Mouse (Mus musculus): ENCODE data around the gene Tmtc2. TPM values are rescaled to one million over a fixed set of nuclear protein-coding genes. Genes with fewer than 3 reads are reported as not detected.
A peak's percentile ranks its signal among the peaks of the same experiment; 100 is the strongest.

The Tmtc2 gene
- total and polyA plus RNA-seq, 3 experiments: 0.85 to 7.4 (median 3.3) TPM

DNA sequence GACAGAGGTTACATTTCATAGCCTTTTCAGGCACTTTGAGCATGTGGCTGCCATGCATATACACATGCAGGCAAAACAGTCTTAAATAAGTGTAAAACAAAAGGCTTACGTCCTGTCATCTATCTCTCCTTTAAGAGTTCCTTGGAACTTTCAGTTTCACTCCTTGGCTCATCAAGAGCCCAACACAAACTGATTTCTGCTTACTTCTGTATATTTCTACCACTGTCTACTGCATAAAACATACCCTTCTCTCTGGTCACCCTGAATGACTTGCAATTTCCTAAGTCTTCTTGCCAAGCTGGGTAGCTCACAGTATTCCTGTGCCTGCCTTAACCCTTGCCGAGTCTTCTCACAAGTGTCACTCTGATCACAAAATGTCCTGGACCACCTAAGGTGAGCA is 26.2 kb downstream of the Tmtc2 start:
- no peak for DNase-seq

GRCm38 (mm10) chr10:105544004-105545003 is 29.9 kb downstream of the Tmtc2 start:
- DNase-seq: no peak

DNA sequence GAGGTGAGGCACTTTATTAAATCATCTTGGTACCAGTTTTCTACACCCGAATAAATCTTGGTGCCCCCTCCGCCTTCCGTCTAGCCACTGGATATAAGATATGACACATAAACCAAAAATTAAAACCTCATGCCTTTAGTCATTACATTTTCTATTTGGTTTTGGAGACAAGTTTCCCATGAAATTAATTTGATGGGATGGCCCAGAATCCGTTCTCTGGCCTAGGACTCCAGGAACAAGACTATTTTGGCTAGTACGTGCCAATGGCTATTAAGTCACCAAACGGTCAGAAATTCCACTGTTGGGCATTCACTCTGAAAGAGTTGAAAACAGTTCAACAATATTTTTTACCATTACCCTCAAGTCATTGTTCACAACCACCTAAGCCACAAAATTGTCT is 32.2 kb downstream of the Tmtc2 start:
- no peak for DNase-seq

DNA sequence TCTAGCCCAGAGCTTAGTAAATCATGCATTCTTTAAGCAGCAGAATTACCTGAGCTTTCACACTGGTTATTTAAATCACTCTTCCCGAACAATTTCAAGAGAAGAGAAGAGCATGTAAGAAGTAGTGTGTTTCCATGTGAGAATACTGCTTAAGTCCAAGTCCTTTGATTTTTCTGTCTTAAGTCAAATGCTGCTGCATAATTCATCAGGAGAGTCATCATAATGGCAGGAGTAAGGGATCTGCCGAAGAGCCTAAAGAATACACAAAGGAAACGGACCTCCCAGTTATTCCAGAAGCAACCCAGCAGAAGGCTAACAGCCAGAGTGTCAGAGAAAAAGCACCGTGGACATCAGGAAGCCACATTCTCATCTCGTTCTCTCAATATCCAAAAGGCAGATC is 34.6 kb downstream of the Tmtc2 start:
- no peak for DNase-seq

DNA sequence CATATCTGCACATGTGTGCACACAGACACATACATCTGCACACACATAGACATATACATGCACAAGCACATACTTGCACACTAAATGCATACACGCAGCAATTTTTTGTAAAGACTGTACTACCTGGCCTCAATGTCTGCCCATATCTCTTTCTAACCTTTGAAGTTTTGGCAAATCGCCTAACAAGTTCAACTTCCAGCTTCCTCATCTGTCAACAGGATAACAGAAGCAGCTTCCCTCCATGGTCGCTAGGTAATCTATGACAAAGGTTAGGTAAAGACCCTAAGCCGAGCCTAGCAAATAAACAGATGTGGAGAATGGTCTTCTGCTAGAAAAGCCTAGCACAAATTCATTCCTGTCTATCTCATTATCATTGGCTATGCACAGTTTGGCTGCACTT is 37.3 kb downstream of the Tmtc2 start:
- no peak for DNase-seq

DNA sequence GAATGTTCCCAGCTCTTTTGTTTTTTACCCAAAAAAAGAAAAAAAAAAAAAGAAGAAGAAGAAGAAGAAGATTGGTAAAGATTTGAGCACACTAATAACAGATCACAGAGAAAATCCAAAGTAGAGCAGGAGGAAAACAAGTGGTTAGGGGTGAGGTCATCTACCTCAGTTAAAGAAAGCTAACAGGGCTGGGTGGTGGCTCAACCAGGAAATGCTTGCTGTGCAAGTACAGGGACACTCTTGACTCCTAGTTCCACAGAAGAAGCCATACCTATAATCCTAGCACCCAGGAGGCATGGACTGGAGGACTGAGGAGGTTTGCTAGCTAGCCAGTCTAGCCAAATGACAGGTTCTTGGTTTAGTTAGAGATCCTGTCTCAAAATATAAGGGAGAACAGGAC is 38.4 kb downstream of the Tmtc2 start:
- no peak for DNase-seq

DNA sequence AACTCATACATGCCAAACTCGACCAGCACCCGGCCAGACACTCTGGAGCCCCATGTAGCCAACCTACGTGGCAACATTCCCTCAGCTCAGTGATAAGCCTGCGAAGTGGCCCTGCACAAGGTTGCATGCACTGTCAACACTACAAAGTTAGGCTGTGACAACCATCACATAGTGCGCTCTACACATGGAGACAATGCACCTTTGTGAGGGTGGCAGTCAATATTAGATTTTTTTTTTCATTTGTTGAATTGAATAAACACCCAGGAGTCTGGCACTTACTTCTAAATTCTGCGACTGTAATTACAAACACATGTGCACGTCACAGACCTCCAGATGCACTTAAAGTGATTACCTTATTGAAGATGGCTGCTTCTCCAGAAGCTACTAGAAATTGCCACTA is 41.5 kb downstream of the Tmtc2 start:
- no peak for DNase-seq

DNA sequence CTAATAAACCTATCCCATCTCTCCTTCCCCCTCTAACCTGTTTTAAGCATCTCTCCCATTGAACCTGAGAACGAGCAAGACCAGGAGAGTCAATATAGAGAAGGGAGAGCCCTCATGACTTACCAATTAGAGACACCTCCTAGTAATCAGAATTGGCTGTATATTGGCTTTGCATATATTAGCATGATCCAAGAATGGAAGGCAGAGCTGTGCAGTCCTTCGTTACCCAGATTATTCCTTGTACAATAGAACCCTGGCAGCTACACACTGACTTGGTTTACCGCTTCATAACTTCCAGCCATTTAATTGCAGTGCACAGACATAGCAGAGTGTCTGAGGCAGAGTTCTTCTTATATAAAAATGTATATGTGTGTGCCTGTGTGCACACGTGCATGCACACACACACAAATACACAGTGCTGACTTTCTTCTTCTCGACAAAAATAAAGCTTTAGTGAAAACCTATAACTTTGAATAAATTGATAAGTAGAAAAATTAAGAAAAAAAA is 42.2 kb downstream of the Tmtc2 start:
- DNase-seq: no peak

GRCm38 (mm10) chr10:105531080-105531894 is 43.0 kb downstream of the Tmtc2 start:
- DNase-seq: no peak

- DNase-seq: peak; percentile 5
Measured at GRCm38 (mm10) chr10:105523405-105524088, 50.7 kb downstream of the Tmtc2 start.

- DNase-seq: no peak
Measured at GRCm38 (mm10) chr10:105522431-105522830, 51.8 kb downstream of the Tmtc2 start.

GRCm38 (mm10) chr10:105519154-105519806 is 55.0 kb downstream of the Tmtc2 start:
- no peak for DNase-seq

DNA sequence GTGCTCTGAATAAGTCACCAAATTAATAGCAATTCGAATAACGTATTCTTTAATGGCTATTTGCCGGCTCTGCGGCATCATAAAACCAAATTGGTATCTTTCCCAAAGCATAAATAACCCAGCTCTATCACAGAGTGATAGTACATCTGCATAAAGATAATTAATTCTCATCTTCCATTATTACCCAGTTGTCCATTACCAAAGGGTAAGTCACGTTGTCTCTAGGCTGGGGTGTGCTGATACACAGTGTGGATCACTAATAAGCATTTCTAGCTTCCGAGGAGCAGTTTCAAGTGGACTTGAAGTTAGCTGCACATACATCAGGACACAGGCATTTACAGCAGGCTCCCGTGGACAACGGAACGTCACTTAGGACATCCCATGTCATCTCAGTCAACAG is 56.1 kb downstream of the Tmtc2 start:
- no peak for DNase-seq

DNA sequence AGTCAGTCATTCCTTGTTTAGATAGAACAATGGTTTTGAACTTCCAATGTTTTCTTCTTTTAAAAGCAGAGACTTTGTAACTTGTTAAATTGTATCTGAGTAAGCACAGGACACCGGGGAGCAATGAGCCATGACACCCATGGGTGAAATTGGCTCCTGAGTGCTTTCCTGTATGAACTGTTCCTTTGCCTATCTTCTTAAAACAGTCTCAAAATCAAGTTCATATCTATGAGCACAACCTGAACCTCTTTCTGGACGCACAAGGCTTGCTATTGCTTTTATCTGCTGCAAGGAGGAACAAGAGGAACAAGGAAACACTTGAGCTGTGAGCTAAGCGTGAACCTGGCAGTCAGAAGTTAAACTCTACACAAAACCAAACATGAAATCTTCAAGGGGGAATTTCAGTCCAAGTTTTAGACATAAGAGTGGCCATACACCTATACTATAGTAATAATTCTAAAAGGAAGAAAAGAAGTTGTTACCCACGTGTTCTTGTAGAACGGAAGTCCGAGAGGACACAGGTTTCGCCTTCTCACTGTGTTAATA is 60.4 kb downstream of the Tmtc2 start:
- no peak for DNase-seq

DNA sequence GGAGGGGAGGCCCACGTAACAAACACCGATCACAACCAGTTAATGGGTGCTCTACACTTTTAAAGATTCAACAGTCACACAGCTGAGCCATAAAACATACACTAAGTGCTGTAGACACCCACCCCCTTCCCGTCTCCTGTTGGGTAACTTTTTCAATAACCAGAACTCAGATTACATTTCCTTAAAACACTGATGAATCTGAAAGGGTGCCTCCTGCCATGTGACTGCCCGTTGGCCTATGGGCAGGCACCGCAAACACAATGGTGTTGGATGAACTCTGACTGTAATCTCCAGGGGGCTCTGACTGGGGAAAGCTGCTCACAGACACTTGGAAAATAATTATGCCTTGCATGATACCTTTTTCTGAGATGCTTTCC is 64.4 kb downstream of the Tmtc2 start:
- DNase-seq: no peak

DNA sequence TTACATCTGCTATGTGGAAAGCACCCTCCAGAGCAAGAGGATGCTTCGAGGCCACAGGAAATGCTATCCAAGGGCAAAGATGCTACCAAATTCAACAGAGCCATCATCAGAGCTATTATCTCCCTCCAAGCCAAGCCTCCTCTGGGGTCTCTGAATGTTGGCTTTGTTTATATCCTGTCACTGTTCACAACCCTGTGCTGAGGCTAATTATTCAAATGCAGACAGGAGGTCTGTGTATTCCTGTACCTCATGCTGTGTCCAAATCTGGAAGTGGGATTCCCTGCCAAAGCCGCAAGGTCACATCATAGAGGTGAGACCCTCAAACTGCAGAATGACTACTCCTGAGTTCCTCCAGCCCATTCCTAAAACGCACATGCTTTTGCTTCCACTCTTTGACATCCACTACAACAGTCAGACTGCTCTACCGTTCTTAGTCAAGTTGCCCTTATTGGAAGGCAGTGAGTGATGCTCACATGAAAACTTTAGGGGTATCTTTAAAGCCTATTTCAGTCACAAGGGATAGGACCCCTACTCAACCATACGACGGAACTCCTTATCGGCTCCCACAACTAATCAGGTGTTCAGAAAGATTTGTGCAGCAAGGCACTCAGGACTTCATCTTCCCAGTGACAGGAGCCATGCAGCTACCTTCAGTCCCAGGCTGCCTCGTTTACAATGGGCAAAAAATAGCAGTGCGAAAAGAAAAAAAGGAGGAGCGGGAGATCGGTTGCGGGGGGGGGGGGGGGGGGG is 64.9 kb downstream of the Tmtc2 start:
- no peak for DNase-seq

DNA sequence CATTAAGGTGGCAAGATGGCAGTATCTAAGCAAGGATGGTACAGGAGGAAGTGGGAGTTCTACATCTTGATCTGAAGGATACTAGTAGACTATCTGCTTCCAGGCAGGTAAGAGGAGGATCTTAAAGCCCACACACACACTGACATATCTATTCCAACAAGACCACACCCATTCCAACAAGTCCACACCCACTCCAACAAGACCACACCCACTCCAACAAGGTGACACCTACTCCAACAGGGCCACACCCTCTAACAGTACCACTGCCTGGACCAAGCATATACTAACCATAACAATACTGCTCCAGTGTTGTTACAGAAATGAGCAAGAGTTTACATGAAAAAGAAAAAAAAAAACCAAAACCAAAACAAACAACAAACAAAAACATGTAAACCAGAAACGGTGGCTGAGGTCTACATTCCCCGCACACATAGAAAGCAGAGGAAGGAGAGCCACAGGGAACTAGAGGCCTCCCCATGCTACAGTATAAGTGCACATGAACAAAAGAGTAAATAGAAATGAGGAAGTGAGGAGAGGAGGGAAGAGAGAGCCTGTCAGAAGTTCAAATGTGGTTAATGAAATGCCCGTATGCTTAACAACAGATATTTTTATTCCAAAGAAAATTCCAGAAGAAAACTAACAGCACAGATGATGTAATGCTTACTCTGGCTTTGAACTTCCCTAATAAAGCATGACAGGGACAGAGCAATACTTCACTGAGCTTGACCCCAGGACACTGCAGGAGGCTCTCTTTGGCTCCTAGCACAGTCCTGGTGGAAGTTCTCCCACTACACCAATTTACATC is 66.1 kb downstream of the Tmtc2 start:
- DNase-seq: no peak

- DNase-seq: no peak
Measured at GRCm38 (mm10) chr10:105506046-105506445, 68.2 kb downstream of the Tmtc2 start.

- DNase-seq: no peak
Measured at GRCm38 (mm10) chr10:105504472-105504871, 69.8 kb downstream of the Tmtc2 start.

DNA sequence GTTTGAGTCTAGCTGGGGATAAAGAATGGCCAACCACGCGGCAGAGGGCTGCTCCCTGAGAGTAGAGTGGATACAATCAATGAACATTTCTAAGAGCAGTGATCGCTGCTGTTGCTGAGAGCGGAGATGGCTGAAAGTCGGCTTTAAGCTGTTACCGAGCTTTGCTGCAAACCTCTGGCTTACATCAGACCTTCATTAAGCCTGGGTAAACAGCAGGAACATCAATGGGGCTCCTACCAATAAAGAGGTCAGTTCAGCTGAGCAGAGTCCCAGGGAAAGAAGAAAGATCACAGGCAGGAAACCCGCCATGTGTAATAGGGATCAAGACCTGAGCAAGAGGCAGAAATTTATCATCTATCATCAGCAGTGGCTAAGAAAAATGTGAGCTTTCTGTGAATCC is 72.5 kb downstream of the Tmtc2 start:
- no peak for DNase-seq
